Mouse (Mus musculus) hindbrain, embryonic 16.5 days (tissue): ENCODE results near the gene Slc30a4. TPM values are rescaled to one million over a fixed set of nuclear protein-coding genes. Genes with fewer than 3 reads are reported as not detected.

ENCODE experiments used
- ATAC-seq: fragments of 200-750 bp; cut with Nextera tagmentation; 2 replicates; pipeline ENCODE4 v1.8.0; 2017; ENCODE audit warnings: moderate TSS enrichment, moderate library complexity
- H3K27ac ChIP-seq: fragments of 300-500 bp; sonication (generic); 2 replicates; pipeline ENCODE4 v1.5.1; 2014; ENCODE audit warnings: low read depth, mild to moderate bottlenecking, control low read depth, low read length, moderate library complexity
- H3K27me3 ChIP-seq: fragments of 300-500 bp; sonication (generic); replicated peaks from 2 replicates; pipeline ENCODE4 v1.6.1; 2014; ENCODE audit warnings: low read length; ENCODE audit not compliant: control insufficient read depth, insufficient read depth
- H3K36me3 ChIP-seq: fragments of 300-500 bp; sonication (generic); 2 replicates; pipeline ENCODE4 v1.6.1; 2014; ENCODE audit warnings: mild to moderate bottlenecking, low read length, moderate library complexity, mixed read lengths; ENCODE audit not compliant: control insufficient read depth, insufficient read depth
- H3K4me1 ChIP-seq: fragments of 300-500 bp; sonication (generic); 2 replicates; pipeline ENCODE4 v1.6.1; 2014; ENCODE audit warnings: low read depth, low read length; ENCODE audit not compliant: control insufficient read depth, insufficient read depth
- H3K4me2 ChIP-seq: fragments of 300-500 bp; sonication (generic); 2 replicates; pipeline ENCODE4 v1.6.1; 2014; ENCODE audit warnings: mild to moderate bottlenecking, low read length, control low read depth, moderate library complexity
- H3K4me3 ChIP-seq: fragments of 300-500 bp; sonication (generic); 2 replicates; pipeline ENCODE4 v1.5.1; 2014; ENCODE audit warnings: mild to moderate bottlenecking, low read length, control low read depth, moderate library complexity
- H3K9ac ChIP-seq: fragments of 300-500 bp; sonication (generic); 2 replicates; pipeline ENCODE4 v1.6.1; 2014; ENCODE audit warnings: low read depth, mild to moderate bottlenecking, control low read depth, low read length, moderate library complexity
- H3K9me3 ChIP-seq: fragments of 300-500 bp; sonication (generic); 2 replicates; pipeline ENCODE4 v1.6.1; 2014; ENCODE audit warnings: mild to moderate bottlenecking, low read length, moderate library complexity; ENCODE audit not compliant: control insufficient read depth
- WGBS: fragments of 180-500 bp; shearing (Covaris S2); extraction: QIAGEN DNeasy Blood & Tissue Kit; methylation state at CpG from one replicate; pipeline ENCODE4 v1.1.7; 2014; 5-methylcytosine and 5-hydroxymethylcytosine counted together
- polyA plus RNA-seq: library from polyadenylated mRNA; unstranded; fragments of >200 nt; fragmentation: Nextera tagmentation; extraction: Ambion mirVana; gene quantifications from 2 replicates; pipeline ENCODE4 v1.2.1, GENCODE M21; 2015

The Slc30a4 gene
- polyA plus RNA-seq, 1 experiment from 2014 or later, result 4.9 TPM

DNA sequence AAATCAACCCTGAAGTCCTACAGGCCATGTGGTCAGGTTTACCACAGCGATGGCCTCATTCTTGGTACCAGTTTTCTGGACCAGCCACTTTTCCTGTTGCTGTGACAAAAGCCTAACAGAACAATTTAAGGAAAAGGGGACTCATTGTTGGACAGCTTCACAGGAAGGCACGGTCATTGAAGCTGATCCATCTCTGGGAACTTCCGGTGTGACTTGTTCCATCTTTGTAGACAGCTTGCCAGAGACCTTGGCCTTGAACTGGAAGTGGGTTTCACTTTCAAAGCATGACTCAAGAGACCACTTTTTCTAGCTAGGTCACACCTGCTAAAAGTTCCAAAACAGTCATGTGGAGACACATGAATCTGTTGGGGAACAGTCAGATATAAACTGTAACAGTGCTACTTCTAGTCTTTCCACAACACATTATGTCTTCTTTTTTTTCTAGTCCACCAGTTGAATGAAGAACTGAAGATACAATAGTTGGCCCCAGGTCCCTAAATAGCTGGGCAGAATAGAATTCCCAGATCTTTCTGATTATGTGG is 13.9 kb upstream of the Slc30a4 start:
- H3K36me3 ChIP-seq, result no peaks in the 10 kb centered on the region
- no peak overlapping the region for H3K9ac ChIP-seq
- no peak overlapping the region for H3K27ac ChIP-seq
- H3K4me2 ChIP-seq, result no peak overlapping the region
- 86% methylated on average over 3 of the region's 3 CpGs for WGBS
- H3K27me3 ChIP-seq, result no peaks in the 10 kb centered on the region
- no peak overlapping the region for H3K4me3 ChIP-seq
- no peaks in the 10 kb centered on the region for H3K9me3 ChIP-seq
- no peak for ATAC-seq
- H3K4me1 ChIP-seq, result no peaks in the 10 kb centered on the region

DNA sequence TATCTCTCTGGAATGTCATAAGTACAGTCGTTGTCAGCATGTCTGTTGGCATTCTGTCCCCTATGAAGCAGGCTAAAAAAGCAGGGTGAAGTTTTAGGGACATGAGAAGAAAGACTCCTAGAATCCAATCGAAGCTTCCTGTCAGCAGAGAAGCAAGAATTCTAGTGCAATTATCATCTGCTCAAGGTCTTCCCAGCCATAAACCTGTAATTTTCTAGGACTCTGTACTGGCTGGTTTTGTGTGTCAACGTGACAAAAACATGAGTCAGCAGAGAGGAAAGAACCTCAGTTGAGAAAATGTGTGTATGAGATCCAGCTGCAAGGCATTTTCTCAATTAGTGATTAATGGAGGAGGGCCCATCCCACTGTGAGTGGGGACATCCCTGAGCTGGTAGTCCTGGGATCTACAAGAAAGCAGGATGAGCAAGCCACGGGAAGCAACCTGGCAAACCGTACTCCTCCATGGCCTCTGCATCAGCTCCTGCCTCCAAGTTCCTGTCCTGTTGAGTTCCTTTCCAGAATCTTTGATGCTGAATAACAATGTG is 12.8 kb upstream of the Slc30a4 start:
- H3K9ac ChIP-seq, result no peak overlapping the region
- H3K4me1 ChIP-seq, result no peaks in the 10 kb centered on the region
- no peaks in the 10 kb centered on the region for H3K9me3 ChIP-seq
- H3K4me2 ChIP-seq, result no peak overlapping the region
- H3K27me3 ChIP-seq, result no peaks in the 10 kb centered on the region
- no peaks in the 10 kb centered on the region for H3K36me3 ChIP-seq
- H3K27ac ChIP-seq, result no peak overlapping the region
- WGBS, result 75% methylated on average over 5 of the region's 5 CpGs
- ATAC-seq, result no peak
- H3K4me3 ChIP-seq, result no peak overlapping the region

DNA sequence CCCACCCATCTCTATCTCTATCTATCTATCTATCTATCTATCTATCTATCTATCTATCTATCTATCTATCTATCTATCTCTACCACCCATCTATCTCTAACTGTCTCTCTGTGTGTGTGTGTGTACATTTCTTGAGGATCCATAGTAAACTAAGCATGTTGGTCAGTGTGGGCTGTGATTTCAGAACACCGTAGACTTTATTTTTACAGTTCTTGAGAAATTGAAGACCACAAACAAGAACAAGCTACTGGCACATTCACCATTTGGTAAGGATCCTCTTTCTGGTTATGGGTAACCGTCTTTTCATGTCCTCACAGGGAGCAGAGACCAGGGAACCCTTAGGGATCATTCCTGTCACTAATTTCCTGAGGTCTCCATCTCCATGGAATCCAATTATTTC is 10.4 kb upstream of the Slc30a4 start:
- ATAC-seq, result no peak
- Histone ChIP-seq H3K4me2 (no peak overlapping the region), H3K27ac (no peak overlapping the region), H3K9me3 (no peaks in the 10 kb centered on the region), H3K27me3 (no peaks in the 10 kb centered on the region), H3K36me3 (no peaks in the 10 kb centered on the region), H3K4me1 (no peaks in the 10 kb centered on the region), H3K9ac (no peak overlapping the region), H3K4me3 (no peak overlapping the region)
- WGBS, result 91% methylated on average over 2 of the region's 2 CpGs

GRCm38 (mm10) chr2:122711911-122712310 is 9.4 kb upstream of the Slc30a4 start:
- H3K27ac ChIP-seq, result no peak overlapping the region
- no peak overlapping the region for H3K4me2 ChIP-seq
- no peak overlapping the region for H3K4me3 ChIP-seq
- WGBS, result 83% methylated on average over 3 of the region's 3 CpGs
- H3K27me3 ChIP-seq, result no peaks in the 10 kb centered on the region
- no peaks in the 10 kb centered on the region for H3K9me3 ChIP-seq
- no peaks in the 10 kb centered on the region for H3K36me3 ChIP-seq
- H3K9ac ChIP-seq, result no peak overlapping the region
- no peak for ATAC-seq
- no peaks in the 10 kb centered on the region for H3K4me1 ChIP-seq

- no peak overlapping the region for H3K9ac ChIP-seq
- H3K27ac ChIP-seq, result no peak overlapping the region
- H3K4me1 ChIP-seq, result no peaks in the 10 kb centered on the region
- H3K4me2 ChIP-seq, result no peak overlapping the region
- H3K9me3 ChIP-seq, result no peaks in the 10 kb centered on the region
- no peaks in the 10 kb centered on the region for H3K36me3 ChIP-seq
- 72% methylated on average over 1 of the region's 1 CpGs for WGBS
- ATAC-seq, result no peak
- no peak overlapping the region for H3K4me3 ChIP-seq
- no peaks in the 10 kb centered on the region for H3K27me3 ChIP-seq
Observed at GRCm38 (mm10) chr2:122709156-122709555, 6.7 kb upstream of the Slc30a4 start.

GRCm38 (mm10) chr2:122708080-122708479 is 5.6 kb upstream of the Slc30a4 start:
- 77% methylated on average over 3 of the region's 3 CpGs for WGBS
- no peaks in the 10 kb centered on the region; the same call in 1 of the 2 replicates for H3K4me1 ChIP-seq
- H3K4me3 ChIP-seq, result no peak overlapping the region
- no peak for ATAC-seq
- H3K4me2 ChIP-seq, result no peak overlapping the region
- H3K9me3 ChIP-seq, result no peaks in the 10 kb centered on the region
- H3K9ac ChIP-seq, result no peak overlapping the region
- no peak overlapping the region for H3K27ac ChIP-seq
- no peaks in the 10 kb centered on the region for H3K36me3 ChIP-seq
- H3K27me3 ChIP-seq, result no peaks in the 10 kb centered on the region

GRCm38 (mm10) chr2:122704572-122704971 is 2.1 kb upstream of the Slc30a4 start:
- 95% methylated on average over 2 of the region's 2 CpGs for WGBS

DNA sequence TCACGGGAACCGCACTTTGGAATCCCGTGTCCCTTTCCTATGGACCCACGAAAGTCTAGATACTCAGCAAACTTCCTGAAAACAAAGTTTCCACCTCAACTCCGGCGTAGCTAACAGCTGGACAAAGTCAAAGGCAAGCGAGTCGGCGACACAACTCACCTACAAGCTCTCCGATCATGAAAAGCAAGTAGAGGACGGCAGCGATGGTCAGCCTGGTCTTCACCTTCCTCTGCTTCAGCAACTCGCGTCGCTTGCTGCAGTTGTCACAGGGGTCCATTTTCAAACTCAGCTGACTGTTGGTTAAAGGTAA is 637 bp downstream of the Slc30a4 start:
- Histone ChIP-seq H3K9ac (peak overlapping the region; percentile 94), H3K4me1 (peaks cover 21% of the 10 kb centered on the region), H3K27me3 (no peaks in the 10 kb centered on the region), H3K4me2 (peak overlapping the region; percentile 95), H3K27ac (peak overlapping the region; percentile 86), H3K4me3 (peak overlapping the region; percentile 76), H3K36me3 (no peaks in the 10 kb centered on the region), H3K9me3 (no peaks in the 10 kb centered on the region)
- 0% methylated on average over 15 of the region's 15 CpGs for WGBS
- ATAC-seq, result no peak

More at GRCm38 (mm10) chr2:122704572-122704971, 2.1 kb upstream of the Slc30a4 start:
- Histone ChIP-seq H3K27me3 (no peaks in the 10 kb centered on the region), H3K9ac (no peak overlapping the region), H3K4me3 (no peak overlapping the region), H3K36me3 (no peaks in the 10 kb centered on the region), H3K9me3 (no peaks in the 10 kb centered on the region), H3K4me1 (peaks cover 16% of the 10 kb centered on the region), H3K4me2 (no peak overlapping the region), H3K27ac (no peak overlapping the region)
- no peak for ATAC-seq

GRCm38 (mm10) chr2:122701012-122701411 is 1.5 kb downstream of the Slc30a4 start:
- ATAC-seq, result no peak
- H3K36me3 ChIP-seq, result no peaks in the 10 kb centered on the region
- 59% methylated on average over 8 of the region's 8 CpGs for WGBS
- peaks cover 21% of the 10 kb centered on the region for H3K4me1 ChIP-seq
- H3K9me3 ChIP-seq, result no peaks in the 10 kb centered on the region
- no peaks in the 10 kb centered on the region for H3K27me3 ChIP-seq
- peak overlapping the region; percentile 95 for H3K4me2 ChIP-seq
- H3K4me3 ChIP-seq, result peak overlapping the region; percentile 76
- H3K27ac ChIP-seq, result no peak overlapping the region
- H3K9ac ChIP-seq, result peak overlapping the region; percentile 23

- Histone ChIP-seq H3K9ac (no peak overlapping the region), H3K4me2 (no peak overlapping the region), H3K27ac (no peak overlapping the region), H3K27me3 (no peaks in the 10 kb centered on the region), H3K36me3 (no peaks in the 10 kb centered on the region), H3K4me1 (peaks cover 21% of the 10 kb centered on the region), H3K4me3 (no peak overlapping the region), H3K9me3 (no peaks in the 10 kb centered on the region)
- no peak for ATAC-seq
- 82% methylated on average over 2 of the region's 2 CpGs for WGBS
Observed at GRCm38 (mm10) chr2:122697526-122697925, 4.9 kb downstream of the Slc30a4 start.
